Mouse (Mus musculus): ENCODE results near the gene Nr1h4.

DNA sequence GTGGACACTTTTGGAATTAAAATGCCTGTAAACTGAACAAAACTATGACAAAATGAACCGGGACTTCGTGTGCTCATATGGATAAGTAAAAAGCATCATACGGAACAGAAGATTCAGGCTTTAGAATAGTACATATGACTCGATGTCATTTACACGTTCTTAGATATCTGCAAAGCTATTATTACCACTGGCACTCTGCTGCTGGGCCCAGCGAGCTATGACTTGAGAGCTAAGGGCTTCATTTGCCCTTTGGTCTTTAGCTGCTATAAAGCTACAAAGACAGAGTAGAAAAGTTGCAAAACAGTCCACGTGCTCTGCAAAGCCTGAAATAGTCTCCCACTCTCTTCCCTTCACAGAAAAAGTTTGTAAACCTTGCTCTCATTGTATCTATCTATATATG lies 10.9 kb downstream of the Nr1h4 start:
- TF ChIP-seq CTCF (IDR thresholded peaks at IDR 0.05; ENCODE audit: extremely low read depth, insufficient read length, insufficient replicate concordance, low read depth, low read length) (no peak), POLR2A (IDR thresholded peaks at IDR 0.05; ENCODE audit: low read depth, low read length) (no peak)

Data from small intestine, adult 2 months (tissue).